Mouse (Mus musculus) frontal cortex, postnatal 14 days (tissue): ENCODE data around the gene Znhit6.

Experiments used
- DNase-seq, 2 experiments: peaks; one replicate each; pipeline ENCODE4 v3.0.0; 2022; ENCODE audit warnings: low spot score in 2 of 2

Znhit6 gene

DNA sequence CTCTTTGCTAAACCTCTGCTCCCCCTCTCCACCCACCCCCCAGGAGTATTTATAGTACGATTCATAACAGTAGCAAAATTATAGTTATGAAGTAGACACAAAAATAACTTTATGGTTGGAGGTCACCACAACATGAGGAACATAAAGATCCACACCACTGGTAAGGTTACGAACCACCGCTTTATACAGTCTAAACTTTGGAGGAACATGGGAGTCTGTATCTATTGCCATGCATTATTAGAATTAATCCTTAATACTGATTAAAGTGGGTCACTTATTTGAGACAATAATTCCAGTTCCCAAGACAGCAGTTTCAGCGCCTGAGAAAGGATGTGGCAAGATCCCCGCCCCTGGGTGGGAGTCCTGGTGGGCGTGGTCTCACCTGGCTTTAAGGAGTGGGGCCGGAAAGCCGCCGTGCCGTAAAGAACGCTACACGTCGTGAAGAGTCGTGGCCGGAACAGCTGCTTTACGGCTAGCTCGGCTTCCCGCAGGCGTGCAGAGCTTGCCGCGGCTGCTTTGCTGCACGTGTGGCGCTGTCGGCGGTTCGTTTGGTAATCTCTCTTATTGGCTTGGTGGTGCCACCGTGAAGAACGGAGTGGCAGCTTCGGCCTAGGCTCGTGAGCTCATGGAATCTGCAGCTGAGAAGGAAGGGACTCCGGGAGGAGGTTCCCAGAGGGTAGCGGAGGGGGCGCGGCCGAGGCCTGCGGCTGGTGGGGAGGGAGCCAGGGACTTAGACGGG, at the start of gene Znhit6:
TSS of gene Znhit6 (plus strand) at position 463 of the 739 bp plus-strand sequence.
- peak; percentile 92 to 93 for DNase-seq

DNA sequence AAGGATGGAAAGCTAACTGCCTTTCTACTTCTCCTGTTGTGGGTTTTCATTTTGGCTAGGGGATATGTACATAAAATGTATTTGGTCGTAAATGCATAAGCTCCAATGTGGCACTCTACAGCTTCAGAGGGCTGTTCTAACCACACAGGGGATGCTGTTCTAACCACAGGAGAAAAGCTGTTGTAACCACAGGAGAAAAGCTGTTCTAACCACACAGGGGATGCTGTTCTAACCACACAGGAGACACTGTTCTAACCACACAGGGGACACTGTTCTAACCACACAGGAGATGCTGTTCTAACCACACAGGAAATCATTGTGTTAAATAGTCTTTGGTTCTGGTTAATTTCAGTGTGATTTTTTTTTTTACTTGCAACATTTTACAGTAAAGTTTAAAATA, 38.1 kb upstream of the Znhit6 start:
- no peak for DNase-seq

DNA sequence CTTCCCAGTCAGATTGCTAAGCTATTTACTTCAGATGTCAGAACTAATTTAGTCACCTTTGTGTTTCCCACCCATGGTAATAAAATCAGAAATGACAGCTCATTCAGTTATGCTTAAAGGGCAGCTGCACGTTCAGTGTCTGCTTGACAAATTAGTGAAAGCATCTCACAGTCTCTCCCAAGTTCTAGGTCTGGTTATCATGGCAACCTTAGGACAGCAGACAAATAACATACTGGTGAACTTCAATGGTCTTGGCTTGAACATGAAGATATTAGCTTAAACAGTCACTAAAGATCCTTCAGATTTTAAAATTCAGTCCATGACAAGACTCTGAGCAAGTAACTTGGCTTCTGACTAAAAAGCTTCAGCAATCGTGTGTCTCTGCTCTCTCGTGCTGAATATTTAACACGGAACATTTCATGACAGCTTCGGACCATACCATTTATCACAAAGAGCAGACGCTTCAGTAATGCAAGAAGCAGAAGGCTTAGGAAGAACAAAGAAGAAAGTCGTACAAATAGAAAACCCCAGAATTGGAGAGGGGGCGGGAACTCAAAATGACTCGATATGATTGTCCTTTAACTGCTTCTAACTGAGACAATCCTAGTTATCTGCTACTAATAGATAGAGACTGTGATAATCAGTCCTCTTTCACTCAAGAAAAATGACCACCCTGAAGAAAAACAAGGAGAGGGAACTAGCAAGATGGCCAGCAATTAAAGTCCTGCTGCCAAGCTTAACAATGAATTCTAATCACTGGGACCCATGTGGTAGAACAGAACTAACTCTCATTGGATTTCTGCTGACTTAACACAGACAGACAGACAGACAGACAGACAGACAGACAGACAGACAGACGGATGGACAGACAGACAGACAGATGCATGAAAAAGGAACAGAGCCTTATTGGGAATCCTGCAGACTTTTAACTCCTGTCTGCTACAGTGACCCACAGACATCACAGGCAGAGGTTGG, 27.3 kb upstream of the Znhit6 start:
- no peak for DNase-seq

DNA sequence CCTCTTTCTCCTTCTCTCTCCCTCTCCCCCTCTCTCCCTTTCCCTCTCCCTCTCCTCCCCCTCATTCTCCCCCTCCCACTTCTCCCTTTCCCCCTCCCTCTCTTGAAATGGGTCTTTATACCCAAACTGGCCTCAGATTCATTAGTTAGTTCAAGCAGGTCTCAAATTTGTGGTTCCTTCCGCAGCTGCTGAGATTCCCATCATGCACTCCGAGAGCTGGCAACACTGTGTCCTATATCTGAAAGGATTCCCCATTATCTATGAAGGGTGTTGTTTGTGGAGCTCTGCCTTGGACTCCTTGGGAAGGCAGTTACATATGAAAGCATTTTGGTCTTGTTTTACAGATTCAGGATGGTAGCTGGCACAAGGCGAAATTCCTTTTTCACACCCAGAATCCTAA, 25.8 kb upstream of the Znhit6 start:
- DNase-seq: no peak

DNA sequence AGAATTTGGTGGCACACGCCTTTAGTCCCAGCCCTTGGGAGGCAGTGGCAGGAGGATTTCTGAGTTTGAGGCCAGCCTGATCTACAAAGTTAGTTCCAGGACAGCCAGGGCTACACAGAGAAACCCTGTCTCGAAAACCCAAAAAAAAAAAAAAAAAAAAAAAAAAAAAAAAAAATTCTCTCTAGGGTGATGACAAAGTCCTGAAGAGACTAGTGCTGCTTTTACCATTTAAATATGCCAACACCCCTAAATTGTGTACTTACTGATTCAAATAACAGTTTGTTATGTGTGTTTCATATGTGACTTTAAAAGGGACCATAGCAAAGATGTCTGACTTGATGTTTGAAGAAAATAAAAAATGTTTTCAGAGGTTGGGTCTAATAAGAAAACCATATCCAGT, 21.6 kb upstream of the Znhit6 start:
- no peak for DNase-seq

DNA sequence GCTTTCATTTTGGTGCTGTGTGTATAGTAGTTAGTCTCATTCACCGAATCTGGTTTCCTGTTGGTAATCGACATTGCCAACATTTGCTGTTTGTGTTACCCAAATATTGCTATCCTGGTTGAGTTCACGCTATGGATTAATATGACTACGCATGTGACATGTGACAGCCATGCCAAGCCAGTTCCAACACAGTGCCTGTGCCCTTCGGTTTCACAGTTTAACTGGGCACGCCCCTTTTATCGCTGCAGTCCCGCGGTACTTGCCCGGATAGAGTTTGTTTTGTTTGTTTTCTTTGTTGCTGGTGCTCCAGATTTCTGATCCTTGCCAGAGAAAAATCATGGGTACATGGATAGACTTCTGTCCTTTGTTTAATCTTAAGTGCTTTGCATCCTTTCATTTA, 19.8 kb upstream of the Znhit6 start:
- DNase-seq: no peak

DNA sequence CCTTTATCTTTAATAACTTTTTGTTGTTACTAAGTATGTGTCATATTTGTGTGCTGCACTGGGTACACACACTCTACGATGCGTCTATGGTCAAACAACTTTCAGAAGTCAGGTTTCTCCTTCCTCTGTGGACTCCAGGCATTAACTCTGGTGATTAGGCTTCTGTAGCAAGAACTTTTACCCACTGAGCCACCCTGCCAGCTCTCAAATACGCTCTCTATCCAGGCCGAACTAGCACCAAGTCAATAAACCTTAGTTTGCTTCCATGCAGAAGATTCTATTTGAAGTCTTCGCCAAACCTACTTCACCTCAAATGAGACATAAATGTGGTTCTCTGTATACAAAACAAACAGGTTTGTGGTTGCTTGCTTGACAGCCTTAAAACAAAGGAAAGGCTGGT, 16.3 kb upstream of the Znhit6 start:
- no peak for DNase-seq

DNA sequence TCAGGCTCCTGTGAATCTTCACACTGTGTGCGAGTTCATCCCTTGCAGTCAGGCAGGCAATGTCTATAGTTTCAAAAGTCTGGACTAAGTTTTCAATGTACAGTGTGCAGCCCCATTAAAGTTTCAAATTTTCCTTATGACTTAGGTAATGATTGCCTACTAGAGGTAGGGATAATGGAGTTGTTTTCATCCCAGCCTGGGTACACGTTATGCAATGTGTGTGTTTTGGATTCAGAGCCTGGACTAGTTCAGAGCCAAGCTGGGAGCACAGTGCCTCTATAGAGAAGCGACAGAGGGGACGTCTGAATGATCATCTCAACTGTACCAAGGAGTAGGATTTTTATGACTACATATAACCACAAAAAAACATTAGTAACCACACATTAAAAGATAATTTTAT, 15.9 kb upstream of the Znhit6 start:
- no peak for DNase-seq

DNA sequence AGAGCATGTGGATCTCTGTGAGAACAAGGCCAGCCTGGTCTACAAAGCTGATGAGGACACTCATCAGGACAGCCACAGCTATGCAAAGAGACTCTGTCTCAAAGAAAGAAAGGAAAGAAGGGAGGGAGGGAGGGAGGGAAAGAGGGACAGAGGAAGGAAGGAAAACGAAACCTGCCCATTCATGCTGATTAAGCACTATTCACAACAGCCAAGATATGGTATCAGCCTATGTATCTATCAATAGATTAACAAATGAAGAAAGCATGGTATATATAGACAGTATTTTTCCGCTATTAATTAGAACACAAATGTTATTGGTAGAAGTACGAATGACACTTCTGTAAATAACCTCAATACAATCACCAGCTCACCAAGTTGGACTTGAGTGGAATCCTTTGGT, 1.5 kb upstream of the Znhit6 start:
- DNase-seq: no peak

DNA sequence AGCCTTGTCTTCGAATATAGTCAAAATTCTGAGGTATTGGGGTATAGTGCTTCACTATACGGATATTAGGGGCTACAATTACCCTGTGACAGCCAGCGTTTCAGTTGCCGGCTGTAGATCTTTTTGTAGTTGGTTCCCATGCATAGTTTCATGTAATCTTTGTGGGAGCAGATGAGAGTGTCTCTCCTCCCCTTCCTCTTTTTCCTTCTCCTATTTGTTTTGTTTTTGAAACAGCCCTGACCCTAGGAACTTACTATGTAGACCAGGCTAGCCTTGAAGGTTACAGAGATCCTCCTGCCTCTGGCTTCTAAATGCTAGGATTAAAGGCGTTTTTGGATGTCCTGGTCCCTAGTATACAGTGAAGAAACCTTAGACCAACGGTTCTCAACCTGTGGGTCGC, 665 bp upstream of the Znhit6 start:
- DNase-seq: no peak

DNA sequence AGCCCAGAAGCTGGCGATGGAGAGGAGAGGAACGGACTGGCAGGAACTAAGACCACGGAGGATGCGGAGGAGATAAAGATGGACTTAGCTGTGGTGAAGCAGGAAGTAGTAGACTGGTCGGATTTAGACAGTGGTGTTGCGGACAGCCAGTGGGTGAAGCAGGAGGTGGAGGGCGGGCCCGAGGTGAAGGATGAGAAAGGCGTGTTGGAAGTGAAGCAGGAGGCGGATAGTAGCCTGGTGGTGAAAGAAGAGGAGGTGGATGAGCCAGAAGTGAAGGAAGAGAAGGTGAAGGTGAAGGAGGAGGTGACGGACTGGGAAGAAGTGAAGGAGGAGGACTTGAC, 447 bp downstream of the Znhit6 start:
- no peak for DNase-seq

DNA sequence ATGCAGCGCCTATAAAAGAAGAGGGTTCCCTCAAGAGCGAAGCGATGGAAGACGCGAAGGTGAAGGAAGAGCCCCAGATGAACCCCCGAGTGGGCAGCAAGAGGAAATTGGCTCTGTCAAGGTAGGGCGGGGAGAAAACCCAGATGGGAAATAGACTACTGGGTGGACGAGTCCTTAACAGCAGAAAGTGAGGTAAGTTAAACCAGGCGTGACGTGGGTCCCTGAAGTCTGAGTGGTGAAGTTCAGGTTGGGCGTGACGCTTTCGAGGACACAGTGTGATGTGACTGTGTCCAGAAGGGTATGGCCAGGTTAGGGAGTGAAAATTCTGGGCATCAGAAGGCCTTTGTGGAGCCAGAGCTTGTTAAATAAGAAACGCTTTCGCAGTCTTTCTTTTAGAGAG, 871 bp downstream of the Znhit6 start:
- no peak for DNase-seq

DNA sequence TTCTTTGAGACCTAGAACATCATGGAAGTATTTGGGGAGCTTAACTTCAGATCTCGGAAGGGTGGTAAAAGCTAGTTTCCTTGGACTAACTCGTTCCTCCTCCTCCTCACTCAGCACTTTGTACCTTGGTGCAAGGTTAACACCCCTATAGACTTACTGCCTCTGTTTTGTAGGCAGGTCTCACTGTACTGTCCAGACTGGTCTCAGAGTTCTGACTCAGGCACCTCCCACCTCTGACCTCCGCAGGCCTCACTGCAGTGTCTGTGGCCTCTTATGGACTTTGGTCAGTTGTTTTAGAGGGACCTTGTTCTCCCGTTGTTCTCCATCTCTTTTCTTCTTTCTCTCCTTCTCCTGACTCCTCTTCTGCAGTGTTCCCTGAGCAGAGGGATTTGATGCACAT, 7.0 kb downstream of the Znhit6 start:
- DNase-seq: no peak

DNA sequence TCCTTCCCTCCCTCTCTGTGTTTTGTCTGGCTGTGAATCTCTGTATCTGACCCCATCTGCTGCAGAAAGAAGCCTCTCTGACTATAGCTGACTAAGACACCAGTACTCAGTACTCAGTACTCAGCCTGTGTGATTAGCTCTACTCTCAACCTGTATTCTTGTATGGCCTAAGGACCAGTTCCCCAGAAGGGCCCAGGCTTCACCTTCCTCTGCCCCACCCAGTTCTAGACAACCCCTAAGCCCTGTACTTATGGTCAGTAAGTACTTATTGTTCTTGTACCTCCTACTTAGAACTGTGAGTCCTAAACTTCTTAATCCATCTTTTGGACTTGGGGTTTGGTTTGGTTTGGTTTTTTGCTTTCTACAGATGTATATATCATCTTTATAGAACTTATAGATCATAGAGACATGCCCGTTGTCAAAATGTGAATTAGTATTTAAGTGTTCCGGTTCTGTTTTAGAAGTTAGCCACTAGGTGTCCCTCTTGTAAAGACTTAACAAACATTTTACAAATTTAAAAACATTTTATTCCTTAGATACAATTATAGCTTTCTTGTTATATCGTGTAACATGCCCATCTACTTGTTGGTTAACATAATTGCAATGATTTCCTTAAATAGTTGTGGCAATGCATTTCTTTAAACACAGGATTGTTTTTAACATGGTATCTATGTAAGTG, 7.7 kb downstream of the Znhit6 start:
- no peak for DNase-seq

DNA sequence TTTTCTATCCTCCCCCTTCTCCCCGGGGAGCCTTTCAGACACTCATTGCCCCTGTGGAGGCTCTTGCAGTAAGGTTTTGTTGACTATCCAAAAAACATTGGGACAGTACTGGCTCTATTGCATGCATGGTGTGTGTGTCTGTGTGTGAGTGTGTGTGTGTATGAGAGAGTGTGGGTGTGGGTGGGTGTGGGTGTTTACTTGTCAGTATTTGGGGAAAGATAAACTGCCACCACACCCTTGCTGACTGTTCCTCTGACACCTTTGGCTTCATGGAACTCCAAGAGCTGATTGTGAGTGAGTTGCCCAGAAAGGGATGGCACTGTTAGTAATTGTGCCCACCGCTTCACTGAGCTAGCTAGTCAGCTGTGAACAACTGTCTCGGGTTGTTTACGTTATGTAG, 14.6 kb downstream of the Znhit6 start:
- no peak for DNase-seq

DNA sequence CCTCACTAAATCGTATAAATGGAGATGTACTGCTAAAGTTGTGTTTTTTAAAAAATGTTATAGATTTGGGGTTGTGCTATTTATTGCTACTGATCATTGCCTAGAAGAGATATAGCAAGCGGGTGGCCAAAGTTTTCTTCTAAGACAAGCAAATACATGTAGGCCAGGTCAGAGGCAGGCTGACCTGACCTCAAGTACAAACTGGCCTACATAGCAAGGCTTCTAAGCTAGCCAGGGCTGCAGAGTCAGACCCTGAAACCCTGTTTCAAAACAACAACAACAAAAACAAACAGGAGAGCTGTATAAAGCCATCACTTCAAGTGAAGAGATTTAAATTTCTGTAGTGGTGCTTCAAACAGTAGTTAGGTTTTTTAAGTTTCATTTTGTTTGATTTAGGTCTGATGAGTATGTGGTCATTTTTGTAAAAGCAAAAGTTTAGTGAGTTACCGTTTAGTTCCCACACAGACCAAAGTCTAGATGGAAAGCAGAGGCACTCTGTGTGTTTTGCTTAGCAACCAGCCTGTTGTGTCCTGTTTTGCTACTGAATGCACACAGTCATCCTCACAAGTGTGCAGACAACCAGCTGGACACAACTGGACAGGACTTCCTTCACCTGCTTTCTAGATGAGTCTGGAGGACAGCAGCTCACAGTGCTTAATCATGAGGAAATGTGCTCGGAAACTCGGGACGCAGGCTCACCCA, 16.0 kb downstream of the Znhit6 start:
- DNase-seq: no peak

DNA sequence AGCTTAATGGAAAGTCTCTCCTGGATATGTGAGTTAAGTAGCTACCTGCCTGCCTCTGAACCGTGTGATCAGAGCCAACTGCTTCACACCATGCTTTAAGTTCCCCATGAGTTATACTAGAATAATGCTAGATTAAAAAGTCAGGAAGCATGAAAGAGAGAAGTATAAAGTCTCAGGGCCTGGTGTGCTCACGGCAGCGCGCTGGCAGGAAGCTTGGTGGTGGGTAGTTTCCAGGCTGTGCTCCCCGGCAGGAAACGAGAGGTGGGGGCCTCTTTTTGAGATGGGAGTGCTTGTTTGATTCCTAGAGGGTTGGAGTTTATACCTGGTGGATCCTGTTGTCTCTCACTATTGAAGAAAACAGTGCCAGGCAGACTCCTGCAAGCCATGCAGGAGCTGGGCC, 19.3 kb downstream of the Znhit6 start:
- no peak for DNase-seq

DNA sequence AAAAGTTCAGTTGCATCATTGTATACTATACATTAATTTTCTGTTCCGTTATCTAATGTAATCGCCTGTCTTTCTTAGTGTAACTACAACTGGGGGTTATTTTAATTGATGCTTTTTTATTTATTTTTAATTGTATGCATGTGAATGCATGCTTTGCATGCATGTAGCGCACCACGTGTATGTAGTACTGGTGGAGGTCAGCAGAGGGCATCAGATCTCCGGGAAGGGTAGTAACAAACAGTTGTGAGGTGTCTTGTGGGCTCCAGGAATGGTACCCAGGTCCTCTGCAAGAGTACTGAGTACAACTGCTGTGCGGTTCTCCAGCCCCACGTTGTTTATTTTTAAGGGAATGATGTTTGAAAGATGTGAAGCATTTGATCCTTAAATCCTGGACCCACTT, 23.1 kb downstream of the Znhit6 start:
- DNase-seq: no peak

DNA sequence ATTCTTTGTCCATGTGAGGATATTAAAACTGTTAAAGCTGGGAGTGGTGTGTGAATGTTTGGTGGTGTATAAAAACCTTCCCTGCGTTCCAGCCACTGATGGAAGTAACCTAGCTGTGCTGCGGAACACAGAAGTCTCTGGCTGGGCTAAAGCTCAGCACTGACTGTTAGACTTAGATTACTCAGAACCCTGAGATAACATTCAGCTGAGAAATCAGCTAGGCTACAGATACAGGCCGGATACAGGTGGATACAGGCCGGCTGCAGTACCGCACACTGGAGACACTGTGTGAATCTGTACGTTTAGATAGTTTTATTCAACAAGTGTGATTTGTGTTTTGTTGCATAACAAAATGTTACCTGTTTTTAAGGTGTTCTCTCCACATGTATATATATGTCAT, 24.8 kb downstream of the Znhit6 start:
- DNase-seq: no peak

DNA sequence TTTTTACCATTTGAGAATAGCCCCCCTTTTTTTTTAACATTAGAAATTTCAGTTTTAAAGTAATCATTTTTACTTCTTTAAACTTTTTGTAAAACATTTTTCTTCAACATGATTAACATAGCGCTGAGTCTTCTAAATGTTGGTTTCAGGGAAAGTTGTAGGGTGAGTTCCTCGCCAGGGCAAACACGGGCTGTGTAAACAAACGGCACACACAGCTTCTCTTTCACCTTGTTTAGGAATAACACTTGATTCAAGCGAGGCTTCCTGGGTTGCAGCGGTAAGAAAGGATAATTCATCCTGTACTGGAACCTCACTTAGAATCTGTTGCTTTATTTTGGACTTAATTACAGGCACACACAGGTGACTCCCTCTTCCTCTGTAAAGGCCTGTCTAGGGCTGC, 25.3 kb downstream of the Znhit6 start:
- DNase-seq: no peak

DNA sequence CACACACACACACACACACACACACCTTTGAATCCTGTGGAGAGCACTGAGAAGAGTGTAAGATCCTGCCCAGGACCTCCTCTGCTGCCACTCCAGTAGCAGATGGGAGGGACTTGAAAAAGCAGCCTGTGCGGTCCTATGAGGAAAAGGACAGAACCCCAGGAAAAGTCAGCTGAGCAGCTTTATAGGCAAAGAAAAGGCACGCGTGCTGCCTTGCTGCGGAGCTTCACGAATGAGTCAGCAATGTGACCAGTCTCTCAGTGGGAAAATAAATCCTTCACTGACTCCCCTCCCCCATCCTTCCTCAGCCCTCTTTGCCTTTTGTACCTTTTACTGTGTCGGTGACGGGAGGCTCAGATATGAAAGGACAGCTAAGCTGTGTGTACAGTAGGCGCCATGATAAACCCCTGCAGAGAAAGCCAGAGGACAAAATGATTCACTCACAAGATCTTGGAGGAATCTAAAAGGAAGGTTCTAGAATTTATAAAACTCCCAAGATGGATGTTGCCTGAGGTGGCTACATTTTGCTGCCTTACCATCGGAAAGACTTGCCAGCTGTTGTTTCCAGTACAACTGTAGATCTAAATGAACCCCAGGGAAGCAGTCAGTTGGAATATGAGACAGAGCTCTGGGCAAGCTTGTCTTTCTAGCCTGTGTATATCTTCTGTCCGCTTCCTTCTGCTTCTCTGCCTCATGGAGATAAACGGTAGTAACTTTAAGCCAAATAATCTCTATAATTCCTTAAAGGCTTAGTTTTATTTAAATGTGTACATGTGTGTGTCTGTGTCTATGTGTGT, 26.6 kb downstream of the Znhit6 start:
- no peak for DNase-seq
